ENCODE assay signal across 23 mouse cellular contexts in genomic region chr4:124593691-124594090, GRCm38 (mm10). TPM values are rescaled to one million over a fixed set of nuclear protein-coding genes. Genes with fewer than 3 reads are reported as not detected.
"Had no signal": no experiment of that assay in that cellular context is flagged by ENCODE, and none has a peak within 500 bp of the region (broad histone marks: within the 10 kb centered on the region; RNA-seq: fewer than 3 reads in every experiment).

No protein-coding gene starts in this region.

- H3K4me1 ChIP-seq: megakaryocyte, embryonic 14.5 days had no signal

- H3K4me2 ChIP-seq: limb, embryonic 12.5 days; limb, embryonic 15.5 days; liver, embryonic 11.5 days; lung, embryonic 14.5 days; midbrain, embryonic 13.5 days had no signal

- H3K4me3 ChIP-seq: limb, embryonic 12.5 days; limb, embryonic 15.5 days; megakaryocyte, embryonic 14.5 days; midbrain, embryonic 10.5 days; midbrain, embryonic 13.5 days; myocyte had no signal

- H3K9me3 ChIP-seq: limb, embryonic 12.5 days; limb, embryonic 15.5 days; megakaryocyte, embryonic 14.5 days; midbrain, embryonic 10.5 days; midbrain, embryonic 13.5 days had no signal

- H3K36me3 ChIP-seq: limb, embryonic 12.5 days; limb, embryonic 15.5 days; midbrain, embryonic 10.5 days; midbrain, embryonic 13.5 days had no signal

- DNase-seq: kidney, adult 2 months; kidney, postnatal 25 days; liver, postnatal 0 days; lung, embryonic 14.5 days; lung, postnatal 36 days; right cerebral cortex, postnatal 4 days; thymus, adult 2 months; thymus, postnatal 14 days; thymus, postnatal 4 days had no signal

- ATAC-seq: liver, postnatal 0 days; lung, postnatal 0 days; midbrain, embryonic 13.5 days; midbrain, embryonic 16.5 days had no signal

- H3K27ac ChIP-seq: kidney, postnatal 0 days; limb, embryonic 12.5 days; limb, embryonic 15.5 days; liver, embryonic 14.5 days; midbrain, embryonic 13.5 days; stomach, postnatal 0 days had no signal

- H3K9ac ChIP-seq: limb, embryonic 12.5 days; limb, embryonic 15.5 days; liver, embryonic 14.5 days; liver, postnatal 0 days; lung, embryonic 14.5 days; midbrain, embryonic 13.5 days had no signal

RNA-seq across cellular contexts. Expression of gene 3100002H09Rik, which starts 16.9 kb away (rescaled TPM):
- polyA plus RNA-seq: kidney, adult 2 months; kidney, embryonic 14.5 days; kidney, postnatal 0 days; large intestine, adult 2 months; limb, embryonic 12.5 days; limb, embryonic 15.5 days; liver, embryonic 11.5 days; liver, embryonic 14.5 days; liver, postnatal 0 days; lung, embryonic 14.5 days; lung, postnatal 0 days; myocyte; stomach, postnatal 0 days; thymus, adult 2 months had no signal
